Mouse (Mus musculus) myocyte (in vitro differentiated cells): ENCODE results near the gene Spns2. TPM values are rescaled to one million over a fixed set of nuclear protein-coding genes. Genes with fewer than 3 reads are reported as not detected.

Experiments
- H3K27me3 ChIP-seq: one replicate; pipeline ENCODE4 v1.6.1; 2011; ENCODE audit not compliant: control insufficient read depth, insufficient read depth, insufficient read length
- H3K36me3 ChIP-seq: one replicate; pipeline ENCODE4 v1.6.1; 2011; ENCODE audit not compliant: control insufficient read depth, insufficient read depth
- H3K4me2 ChIP-seq: one replicate; pipeline ENCODE4 v1.6.1; 2011; ENCODE audit warnings: low read depth, control low read depth
- H3K4me3 ChIP-seq: one replicate; pipeline ENCODE4 v1.5.1; 2011; ENCODE audit warnings: mild to moderate bottlenecking, control low read depth, moderate library complexity
- H3K79me2 ChIP-seq: one replicate; pipeline ENCODE4 v1.6.1; 2011; ENCODE audit not compliant: control insufficient read depth, insufficient read depth
- H3ac ChIP-seq: one replicate; pipeline ENCODE4 v1.6.1; 2011; ENCODE audit not compliant: control insufficient read depth, insufficient read length
- CEBPB ChIP-seq: IDR thresholded peaks from 2 replicates; pipeline ENCODE4 v1.6.1; 2011; ENCODE audit warnings: mild to moderate bottlenecking, moderate library complexity; ENCODE audit not compliant: poor library complexity, insufficient read depth, severe bottlenecking
- E2F4 ChIP-seq: IDR thresholded peaks from one replicate; pipeline ENCODE4 v1.6.1; 2011; ENCODE audit warnings: mild to moderate bottlenecking, control low read depth, moderate library complexity; ENCODE audit not compliant: insufficient read depth
- MAX ChIP-seq: IDR thresholded peaks from one replicate; pipeline ENCODE4 v1.6.1; 2011; ENCODE audit warnings: low read depth, mild to moderate bottlenecking, control low read depth
- MYOD1 ChIP-seq, 3 experiments: IDR thresholded peaks; one replicate each; pipeline ENCODE4 v1.6.1; 2011; ENCODE audit warnings: control low read depth in 2 of 3, low read depth in 2 of 3, mild to moderate bottlenecking in 2 of 3, moderate library complexity in 1 of 3; ENCODE audit not compliant: insufficient read length in 2 of 3, control insufficient read depth in 1 of 3
- MYOG ChIP-seq, 3 experiments: IDR thresholded peaks; one replicate each; pipeline ENCODE4 v1.6.1; 2011; ENCODE audit warnings: control low read depth in 2 of 3, low read depth in 2 of 3, mild to moderate bottlenecking in 2 of 3; ENCODE audit not compliant: insufficient read length in 2 of 3, control insufficient read depth in 1 of 3, insufficient read depth in 1 of 3
- POLR2A ChIP-seq: IDR thresholded peaks from one replicate; pipeline ENCODE4 v1.6.1; 2011; ENCODE audit warnings: low read depth, mild to moderate bottlenecking, control low read depth, moderate library complexity; ENCODE audit not compliant: insufficient read length
- POLR2AphosphoS2 ChIP-seq: IDR thresholded peaks from one replicate; pipeline ENCODE4 v1.6.1; 2011; ENCODE audit warnings: low read depth, control low read depth; ENCODE audit not compliant: insufficient read length
- REST ChIP-seq: IDR thresholded peaks from one replicate; pipeline ENCODE4 v1.6.1; 2011; ENCODE audit warnings: mild to moderate bottlenecking, control low read depth, moderate library complexity; ENCODE audit not compliant: insufficient read depth, insufficient read length
- SRF ChIP-seq: IDR thresholded peaks from one replicate; pipeline ENCODE4 v1.6.1; 2011; ENCODE audit warnings: low read depth; ENCODE audit not compliant: control insufficient read depth, insufficient read length
- TCF12 ChIP-seq: IDR thresholded peaks from one replicate; pipeline ENCODE4 v1.6.1; 2011; ENCODE audit warnings: mild to moderate bottlenecking, control low read depth; ENCODE audit not compliant: poor library complexity, insufficient read depth, severe bottlenecking
- TCF3 ChIP-seq: IDR thresholded peaks from one replicate; pipeline ENCODE4 v1.6.1; 2011; ENCODE audit warnings: low read depth, control low read depth; ENCODE audit not compliant: insufficient read length
- USF1 ChIP-seq: IDR thresholded peaks from one replicate; pipeline ENCODE4 v1.6.1; 2011; ENCODE audit warnings: low read depth, mild to moderate bottlenecking, control low read depth, moderate library complexity
- polyA plus RNA-seq: library from polyadenylated mRNA; unstranded; fragments of >200 nt; fragmentation: generic; extraction: Trizol; gene quantifications from one replicate; pipeline ENCODE4 v1.2.1, GENCODE M21; 2012; ENCODE audit warnings: missing spikeins

Gene Spns2
- polyA plus RNA-seq, 1 experiment: 0.10 TPM

- H3K4me2 ChIP-seq: no peak overlapping the region
- no peaks in the 10 kb centered on the region for H3K79me2 ChIP-seq
- peaks cover 50% of the 10 kb centered on the region for H3K27me3 ChIP-seq
- H3K4me3 ChIP-seq: no peak overlapping the region
- no peaks in the 10 kb centered on the region for H3K36me3 ChIP-seq
- TF ChIP-seq CEBPB (no peak), REST (no peak), USF1 (no peak), TCF3 (no peak), SRF (no peak), MAX (no peak), E2F4 (no peak), MYOG (IDR thresholded peaks at IDR 0.05; ENCODE audit: control insufficient read depth in 1 of 3, insufficient read depth in 1 of 3, insufficient read length in 2 of 3, low read depth in 2 of 3) (no peak), TCF12 (no peak), MYOD1 (IDR thresholded peaks at IDR 0.05; ENCODE audit: control insufficient read depth in 1 of 3, insufficient read length in 2 of 3, low read depth in 2 of 3) (no peak), POLR2A (no peak)
- no peak overlapping the region for H3ac ChIP-seq
These were observed 86.7 kb downstream of the Spns2 start for GRCm38 (mm10) chr11:72402969-72403368.

- H3K36me3 ChIP-seq: no peaks in the 10 kb centered on the region
- no peak overlapping the region for H3ac ChIP-seq
- no peak overlapping the region for H3K4me3 ChIP-seq
These were observed 87.7 kb downstream of the Spns2 start for GRCm38 (mm10) chr11:72402017-72402416.

More at GRCm38 (mm10) chr11:72402017-72402416, 87.7 kb downstream of the Spns2 start:
- H3K79me2 ChIP-seq: no peaks in the 10 kb centered on the region
- no peak overlapping the region for H3K4me2 ChIP-seq
- TF ChIP-seq CEBPB: no peak
- no peak for TF ChIP-seq MYOG (IDR thresholded peaks at IDR 0.05; ENCODE audit: control insufficient read depth in 1 of 3, insufficient read depth in 1 of 3, insufficient read length in 2 of 3, low read depth in 2 of 3)
- TF ChIP-seq MAX: no peak
- no peak for TF ChIP-seq SRF
- no peak for TF ChIP-seq REST
- TF ChIP-seq TCF12: no peak
- no peak for TF ChIP-seq E2F4
- no peak for TF ChIP-seq POLR2AphosphoS2
- TF ChIP-seq USF1: no peak
- TF ChIP-seq MYOD1 (IDR thresholded peaks at IDR 0.05; ENCODE audit: control insufficient read depth in 1 of 3, insufficient read length in 2 of 3, low read depth in 2 of 3): no peak
- TF ChIP-seq POLR2A: no peak
- no peak for TF ChIP-seq TCF3
- H3K27me3 ChIP-seq: peaks cover 40% of the 10 kb centered on the region

Other genes starting within 250 kb of the Spns2 start
- 0.72 TPM for gene Slc13a5, start 222.7 kb downstream of the Spns2 start, polyA plus RNA-seq
- 5.9 TPM for gene Xaf1, start 188.3 kb downstream of the Spns2 start, polyA plus RNA-seq
- gene Fbxo39, start 175.5 kb downstream of the Spns2 start, polyA plus RNA-seq: 0.02 TPM
- not detected for gene Tekt1, start 127.5 kb downstream of the Spns2 start, polyA plus RNA-seq
- 2.0 TPM for gene Smtnl2, start 78.2 kb downstream of the Spns2 start, polyA plus RNA-seq
- gene Ggt6, start 54.4 kb downstream of the Spns2 start, polyA plus RNA-seq: not detected
- gene Mybbp1a, start 48.5 kb downstream of the Spns2 start, polyA plus RNA-seq: 138 TPM
- gene Spns3, start 60.6 kb upstream of the Spns2 start, polyA plus RNA-seq: 0.02 TPM
- gene Ube2g1, start 117.4 kb upstream of the Spns2 start, polyA plus RNA-seq: 13.2 TPM
- 16.7 TPM for gene Ankfy1, start 200.1 kb upstream of the Spns2 start, polyA plus RNA-seq